Mouse (Mus musculus) testis, adult 2 months (tissue): Measurements from ENCODE around the gene Zfhx3. TPM values are rescaled to one million over a fixed set of nuclear protein-coding genes. Genes with fewer than 3 reads are reported as not detected.

Experiments used
- H3K27ac ChIP-seq: fragments of 200-500 bp; 2 replicates; pipeline ENCODE4 v1.5.1; 2012; ENCODE audit warnings: low read depth, low read length; ENCODE audit not compliant: control insufficient read depth, insufficient read depth
- H3K27me3 ChIP-seq: fragments of 200-500 bp; 2 replicates; pipeline ENCODE4 v1.6.1; 2012; ENCODE audit warnings: mild to moderate bottlenecking, low read length, moderate library complexity; ENCODE audit not compliant: control insufficient read depth, insufficient read depth
- H3K36me3 ChIP-seq: fragments of 200-500 bp; 2 replicates; pipeline ENCODE4 v1.6.1; 2012; ENCODE audit warnings: mild to moderate bottlenecking, low read length; ENCODE audit not compliant: control insufficient read depth, insufficient read depth
- H3K4me1 ChIP-seq: fragments of 200-500 bp; 2 replicates; pipeline ENCODE4 v1.6.1; 2012; ENCODE audit warnings: low read length; ENCODE audit not compliant: control insufficient read depth, insufficient read depth
- H3K4me3 ChIP-seq: fragments of 200-500 bp; 2 replicates; pipeline ENCODE4 v1.5.1; 2012; ENCODE audit warnings: low read depth, mild to moderate bottlenecking, low read length, moderate library complexity, mixed read lengths; ENCODE audit not compliant: control insufficient read depth
- CTCF ChIP-seq: fragments of 200-500 bp; IDR thresholded peaks from 2 replicates; pipeline ENCODE4 v1.5.1; 2012; ENCODE audit warnings: low read depth, mild to moderate bottlenecking, inconsistent platforms, low read length, moderate library complexity; ENCODE audit not compliant: control insufficient read depth, insufficient read depth, insufficient replicate concordance
- POLR2A ChIP-seq: fragments of 200-500 bp; IDR thresholded peaks from 2 replicates; pipeline ENCODE4 v1.6.1; 2012; ENCODE audit warnings: low read depth, mild to moderate bottlenecking, inconsistent platforms, low read length, moderate library complexity; ENCODE audit not compliant: control insufficient read depth
- polyA plus RNA-seq: library from polyadenylated mRNA; depleted of rRNA; stranded (reverse); fragments of >200 nt; gene quantifications from 2 replicates; pipeline ENCODE4 v1.2.3, GENCODE M21; 2012

Zfhx3 gene
- polyA plus RNA-seq, 1 experiment, result 11.9 TPM

- H3K27me3 ChIP-seq, result no peaks in the 10 kb centered on the region
- TF ChIP-seq POLR2A (no peak), CTCF (no peak)
- no peak overlapping the region for H3K4me3 ChIP-seq
- H3K36me3 ChIP-seq, result no peaks in the 10 kb centered on the region
- no peaks in the 10 kb centered on the region for H3K4me1 ChIP-seq
- no peak overlapping the region for H3K27ac ChIP-seq
Measured at GRCm38 (mm10) chr8:108880101-108880500, 937.7 kb downstream of the Zfhx3 start.

DNA sequence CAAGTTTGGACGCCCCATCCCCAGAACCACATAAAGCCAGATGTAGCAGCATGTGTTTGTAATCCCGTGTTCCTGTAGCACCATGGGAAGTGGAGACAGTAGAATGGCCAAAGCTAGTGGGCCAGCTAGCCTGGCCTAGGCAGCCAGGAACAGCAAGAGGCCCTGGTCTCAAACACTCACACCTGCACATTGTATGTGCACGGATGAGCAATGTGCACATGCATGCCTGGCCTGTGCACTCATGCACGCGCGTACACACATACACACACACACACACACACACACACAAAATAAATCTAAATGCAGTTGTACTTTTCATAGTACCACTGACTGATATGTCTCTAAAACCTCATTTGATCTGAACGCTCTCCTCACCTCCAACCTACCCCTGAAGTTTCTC is 938.9 kb downstream of the Zfhx3 start:
- no peak overlapping the region for H3K27ac ChIP-seq
- H3K4me3 ChIP-seq, result no peak overlapping the region
- H3K27me3 ChIP-seq, result no peaks in the 10 kb centered on the region
- no peaks in the 10 kb centered on the region for H3K36me3 ChIP-seq
- H3K4me1 ChIP-seq, result no peaks in the 10 kb centered on the region
- no peak for TF ChIP-seq POLR2A
- no peak for TF ChIP-seq CTCF

DNA sequence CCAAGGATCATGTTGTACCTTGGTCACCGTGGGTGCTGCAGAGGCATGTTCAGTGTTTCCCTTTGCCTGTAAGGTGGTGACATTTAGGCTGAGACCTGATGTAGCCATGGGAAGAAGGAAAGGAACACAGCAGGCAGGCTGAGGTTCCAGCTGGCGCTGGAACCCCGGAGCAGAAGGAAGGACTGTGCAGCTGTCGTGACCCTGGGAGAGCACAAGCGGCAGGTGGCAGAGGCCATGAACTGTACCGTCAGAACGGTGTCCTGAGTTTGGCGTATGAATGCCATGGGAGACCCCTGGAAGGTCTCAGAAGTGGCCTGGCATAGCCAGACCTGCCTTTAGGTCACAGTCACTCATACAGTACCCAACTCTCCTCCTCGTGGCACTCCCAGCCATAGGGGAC is 939.6 kb downstream of the Zfhx3 start:
- Histone ChIP-seq H3K4me3 (no peak overlapping the region), H3K27me3 (no peaks in the 10 kb centered on the region), H3K27ac (no peak overlapping the region), H3K36me3 (no peaks in the 10 kb centered on the region), H3K4me1 (no peaks in the 10 kb centered on the region)
- TF ChIP-seq CTCF, result no peak

DNA sequence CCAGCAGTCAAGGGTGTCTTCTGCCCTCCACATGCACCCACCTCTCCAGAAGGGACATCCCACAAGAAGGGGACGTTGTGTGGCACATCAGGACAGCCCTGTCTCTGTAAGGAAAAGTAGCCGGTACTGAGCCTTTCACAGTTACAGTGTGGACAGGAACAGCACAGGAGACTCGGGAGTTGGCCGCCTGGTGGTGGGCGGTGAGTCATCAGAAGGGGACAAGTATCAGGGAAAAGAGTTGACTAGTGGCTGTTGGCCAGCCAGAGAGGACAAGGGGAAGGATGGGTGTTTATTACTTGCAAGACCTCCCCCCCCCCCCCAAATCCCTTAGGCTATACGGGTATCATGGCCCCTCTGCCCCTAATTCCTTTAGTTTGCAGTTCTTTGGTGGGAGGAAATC is 940.9 kb downstream of the Zfhx3 start:
- Histone ChIP-seq H3K4me3 (no peak overlapping the region), H3K27me3 (no peaks in the 10 kb centered on the region), H3K4me1 (no peaks in the 10 kb centered on the region), H3K27ac (no peak overlapping the region), H3K36me3 (no peaks in the 10 kb centered on the region)
- no peak for TF ChIP-seq CTCF
- no peak for TF ChIP-seq POLR2A

- H3K4me3 ChIP-seq, result no peak overlapping the region
- H3K36me3 ChIP-seq, result no peaks in the 10 kb centered on the region
- TF ChIP-seq CTCF, result no peak
- TF ChIP-seq POLR2A, result no peak
- H3K4me1 ChIP-seq, result no peaks in the 10 kb centered on the region
- H3K27me3 ChIP-seq, result no peaks in the 10 kb centered on the region
- H3K27ac ChIP-seq, result no peak overlapping the region
Measured at GRCm38 (mm10) chr8:108884947-108885346, 942.5 kb downstream of the Zfhx3 start.

DNA sequence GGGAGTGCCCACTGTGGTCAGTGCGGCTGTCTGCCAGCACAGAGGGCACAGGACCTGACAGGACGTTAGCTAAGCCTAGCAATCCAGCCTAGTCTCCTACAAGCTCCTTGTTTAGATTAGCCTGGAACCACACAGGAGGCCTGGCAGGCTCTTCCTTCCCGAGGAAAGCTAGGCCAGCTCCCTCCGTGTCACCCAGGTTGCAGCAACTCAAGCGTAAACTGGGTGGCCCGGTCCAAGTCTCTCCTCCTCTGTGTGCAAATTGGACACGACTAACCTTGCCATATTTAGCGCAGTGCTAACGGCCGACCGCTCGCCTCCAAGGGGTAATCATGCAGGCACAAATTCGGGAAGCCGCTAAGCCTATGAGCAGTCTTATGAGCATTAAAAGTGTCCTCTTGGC is 943.0 kb downstream of the Zfhx3 start:
- H3K4me1 ChIP-seq, result no peaks in the 10 kb centered on the region
- H3K36me3 ChIP-seq, result no peaks in the 10 kb centered on the region
- no peak overlapping the region for H3K27ac ChIP-seq
- TF ChIP-seq POLR2A (no peak), CTCF (no peak)
- no peaks in the 10 kb centered on the region for H3K27me3 ChIP-seq
- no peak overlapping the region for H3K4me3 ChIP-seq

- no peak for TF ChIP-seq CTCF
- TF ChIP-seq POLR2A, result no peak
- H3K4me3 ChIP-seq, result no peak overlapping the region
- no peaks in the 10 kb centered on the region for H3K27me3 ChIP-seq
- H3K36me3 ChIP-seq, result no peaks in the 10 kb centered on the region
- H3K27ac ChIP-seq, result no peak overlapping the region
- no peaks in the 10 kb centered on the region for H3K4me1 ChIP-seq
Measured at GRCm38 (mm10) chr8:108885861-108886260, 943.4 kb downstream of the Zfhx3 start.

- TF ChIP-seq POLR2A (no peak), CTCF (peak; percentile 86; the same call in 1 of the 2 replicates)
- Histone ChIP-seq H3K36me3 (no peaks in the 10 kb centered on the region), H3K27me3 (no peaks in the 10 kb centered on the region), H3K4me3 (no peak overlapping the region), H3K4me1 (no peaks in the 10 kb centered on the region), H3K27ac (no peak overlapping the region)
Measured at GRCm38 (mm10) chr8:108886599-108887255, 944.3 kb downstream of the Zfhx3 start.
